24 mouse cellular contexts compared by ENCODE assay signal in the genomic region with DNA sequence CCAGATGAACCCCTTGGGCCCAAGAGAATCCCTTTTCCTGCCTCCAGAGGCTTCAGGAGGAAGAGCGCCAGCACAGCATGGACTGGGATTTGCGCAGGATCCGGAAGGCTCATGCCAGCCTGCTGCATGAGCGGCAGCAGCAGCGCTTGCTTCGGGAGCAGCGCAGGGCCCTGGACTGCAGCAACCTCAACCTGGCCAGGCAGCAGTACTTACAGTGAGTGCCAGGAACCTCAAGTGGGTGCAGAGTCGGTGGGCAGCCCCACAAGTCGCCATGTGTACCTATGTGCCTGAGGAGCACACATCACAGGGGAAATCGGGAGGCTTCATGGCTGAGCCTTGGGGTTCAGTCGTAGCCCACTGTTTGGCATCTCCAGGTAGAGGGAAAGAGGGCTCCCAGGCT. TPM values are rescaled to one million over a fixed set of nuclear protein-coding genes. Genes with fewer than 3 reads are reported as not detected.
DNase-seq lines count a peak whose midpoint lies in the region; ATAC-seq and TF ChIP-seq lines count a peak whose summit lies in the region.
"Had no signal": no experiment of that assay in that cellular context is flagged by ENCODE, and none has a peak within 500 bp of the region (broad histone marks: within the 10 kb centered on the region; RNA-seq: fewer than 3 reads in every experiment).

No protein-coding gene starts in this region.

- 0 out of 2 replicates have a peak overlapping the region, but pooled peaks have one; percentile 18 for H3K27ac ChIP-seq in forebrain, embryonic 10.5 days
- H3K27ac ChIP-seq in forebrain, postnatal 0 days (ENCODE audit: low read depth, low read length) = no peak overlapping the region
- H3K27ac ChIP-seq in heart, embryonic 10.5 days = no peak overlapping the region
- no peak overlapping the region for H3K27ac ChIP-seq in midbrain, embryonic 10.5 days (replicated peaks)
- H3K27ac ChIP-seq in midbrain, embryonic 11.5 days (ENCODE audit: low read depth, low read length) = no peak overlapping the region
- H3K27ac ChIP-seq: embryonic facial prominence, embryonic 10.5 days; heart, embryonic 13.5 days; hindbrain, embryonic 13.5 days; hindbrain, postnatal 0 days had no signal

- H3K4me3 ChIP-seq in forebrain, embryonic 10.5 days = no peak overlapping the region
- H3K4me3 ChIP-seq in forebrain, postnatal 0 days (ENCODE audit: low read depth, low read length) = no peak overlapping the region
- H3K4me3 ChIP-seq in heart, embryonic 10.5 days = no peak overlapping the region
- H3K4me3 ChIP-seq in midbrain, embryonic 10.5 days = no peak overlapping the region
- no peak overlapping the region for H3K4me3 ChIP-seq in midbrain, embryonic 11.5 days (ENCODE audit: low read depth, low read length)
- H3K4me3 ChIP-seq: embryonic facial prominence, embryonic 10.5 days; heart, embryonic 13.5 days; hindbrain, embryonic 13.5 days had no signal

- H3K9me3 ChIP-seq in forebrain, embryonic 10.5 days = no peaks in the 10 kb centered on the region
- H3K9me3 ChIP-seq in forebrain, postnatal 0 days (ENCODE audit: low read length) = no peaks in the 10 kb centered on the region
- no peaks in the 10 kb centered on the region for H3K9me3 ChIP-seq in heart, embryonic 10.5 days
- no peaks in the 10 kb centered on the region for H3K9me3 ChIP-seq in midbrain, embryonic 10.5 days (replicated peaks)
- H3K9me3 ChIP-seq in midbrain, embryonic 11.5 days (ENCODE audit: control insufficient read depth, low read length) = no peaks in the 10 kb centered on the region
- H3K9me3 ChIP-seq: embryonic facial prominence, embryonic 10.5 days; heart, embryonic 13.5 days; hindbrain, embryonic 13.5 days had no signal

- ATAC-seq in forebrain, postnatal 0 days = no peak
- no peak for ATAC-seq in midbrain, embryonic 11.5 days (ENCODE audit: low FRiP score)
- ATAC-seq: CD4-positive, CD25-positive, alpha-beta regulatory T cell, adult 4 months; forebrain, embryonic 16.5 days; hindbrain, postnatal 0 days had no signal

- 86% methylated on average over 11 of the region's 11 CpGs for whole genome bisulfite sequencing in forebrain, embryonic 10.5 days
- 86% methylated on average over 11 of the region's 11 CpGs for WGBS in forebrain, postnatal 0 days
- 86% methylated on average over 11 of the region's 11 CpGs for WGBS in heart, embryonic 10.5 days
- WGBS in midbrain, embryonic 10.5 days = 88% methylated on average over 11 of the region's 11 CpGs
- WGBS in midbrain, embryonic 11.5 days = 92% methylated on average over 11 of the region's 11 CpGs

- H3K4me1 ChIP-seq in forebrain, embryonic 10.5 days = peaks cover 5% of the 10 kb centered on the region
- no peaks in the 10 kb centered on the region for H3K4me1 ChIP-seq in forebrain, postnatal 0 days (ENCODE audit: insufficient read depth)
- no peaks in the 10 kb centered on the region for H3K4me1 ChIP-seq in heart, embryonic 10.5 days
- peaks cover 10% of the 10 kb centered on the region for H3K4me1 ChIP-seq in midbrain, embryonic 10.5 days
- H3K4me1 ChIP-seq in midbrain, embryonic 11.5 days (ENCODE audit: control insufficient read depth, insufficient read depth, low read length) = no peaks in the 10 kb centered on the region
- H3K4me1 ChIP-seq: heart, embryonic 13.5 days; hindbrain, embryonic 13.5 days had no signal

- H3K9ac ChIP-seq in forebrain, postnatal 0 days = no peak overlapping the region
- no peak overlapping the region for H3K9ac ChIP-seq in midbrain, embryonic 11.5 days (ENCODE audit: low read length)
- H3K9ac ChIP-seq: heart, embryonic 13.5 days; hindbrain, embryonic 13.5 days had no signal

- TF ChIP-seq CTCF in forebrain, postnatal 0 days (IDR thresholded peaks at IDR 0.05; ENCODE audit: low read depth) = no peak

- no peak for DNase-seq in forebrain, embryonic 10.5 days (ENCODE audit: extremely low spot score, low spot score)
- DNase-seq in forebrain, postnatal 0 days = no peak
- peak; percentile 50 for DNase-seq in heart, embryonic 10.5 days (ENCODE audit: low spot score)
- DNase-seq in heart, adult 8-10 months (ENCODE audit: low spot score) = no peak
- DNase-seq in kidney, postnatal 10 days = peak; percentile 4
- DNase-seq in kidney, postnatal 36 days = no peak
- DNase-seq in midbrain, embryonic 10.5 days (ENCODE audit: low spot score) = peak; percentile 9
- no peak for DNase-seq in midbrain, embryonic 11.5 days (ENCODE audit: low spot score, missing footprints)
- DNase-seq: adrenal gland, adult 8-10 months; adrenal gland, postnatal 36 days; B cell, adult 2 months; cerebellum, adult 2 months; cerebellum, postnatal 10 days; gastrocnemius, postnatal 14 days; heart, adult 18-20 months had no signal

- no peak overlapping the region for H3K4me2 ChIP-seq in forebrain, postnatal 0 days (ENCODE audit: low read depth)
- H3K4me2 ChIP-seq in midbrain, embryonic 11.5 days = no peak overlapping the region
- H3K4me2 ChIP-seq: heart, embryonic 13.5 days; hindbrain, embryonic 13.5 days had no signal

- no peaks in the 10 kb centered on the region for H3K27me3 ChIP-seq in forebrain, embryonic 10.5 days (ENCODE audit: poor library complexity, severe bottlenecking)
- no peaks in the 10 kb centered on the region for H3K27me3 ChIP-seq in forebrain, postnatal 0 days (ENCODE audit: insufficient read depth, low read length)
- H3K27me3 ChIP-seq in heart, embryonic 10.5 days (ENCODE audit: insufficient read depth, poor library complexity, severe bottlenecking) = peaks cover 31% of the 10 kb centered on the region; the same call in 1 of the 2 replicates
- H3K27me3 ChIP-seq in midbrain, embryonic 10.5 days (ENCODE audit: low read depth, poor library complexity, severe bottlenecking) = 0 out of 2 replicates have a peak, but pooled peaks cover 5% of the 10 kb centered on the region
- no peaks in the 10 kb centered on the region for H3K27me3 ChIP-seq in midbrain, embryonic 11.5 days (ENCODE audit: control insufficient read depth, insufficient read depth, low read length)
- H3K27me3 ChIP-seq: hindbrain, embryonic 13.5 days had no signal

- H3K36me3 ChIP-seq in forebrain, embryonic 10.5 days (replicated peaks) = no peaks in the 10 kb centered on the region
- H3K36me3 ChIP-seq in forebrain, postnatal 0 days (ENCODE audit: insufficient read depth) = no peaks in the 10 kb centered on the region
- no peaks in the 10 kb centered on the region for H3K36me3 ChIP-seq in heart, embryonic 10.5 days
- no peaks in the 10 kb centered on the region for H3K36me3 ChIP-seq in midbrain, embryonic 10.5 days
- no peaks in the 10 kb centered on the region for H3K36me3 ChIP-seq in midbrain, embryonic 11.5 days (ENCODE audit: control insufficient read depth, insufficient read depth, low read length)
- H3K36me3 ChIP-seq: embryonic facial prominence, embryonic 10.5 days; G1E; heart, embryonic 13.5 days; hindbrain, embryonic 13.5 days had no signal

RNA-seq across cellular contexts. Expression of gene Ribc2, which starts 11.3 kb away (rescaled TPM):
- 0.82 and 0.99 TPM in 2 replicates for polyA plus RNA-seq in forebrain, embryonic 10.5 days (2016; fragmentation: Nextera tagmentation; extraction: Ambion mirVana)
- 0.48 and 0.69 TPM in 2 replicates for total RNA-seq in forebrain, postnatal 0 days (2014; rRNA removed)
- 0.28 and 0.70 TPM in 2 replicates for polyA plus RNA-seq in forebrain, postnatal 0 days (2015; fragmentation: Nextera tagmentation; extraction: Ambion mirVana)
- 0.15 TPM in 1 of 2 replicates, not detected in the other for polyA plus RNA-seq in heart, embryonic 10.5 days (2016; fragmentation: Nextera tagmentation; extraction: Ambion mirVana)
- total RNA-seq in heart, adult 8-10 months (2022) = not detected
- 0.41 and 0.57 TPM in 2 replicates for polyA plus RNA-seq in midbrain, embryonic 10.5 days (2016; fragmentation: Nextera tagmentation; extraction: Ambion mirVana)
- 0.44 and 0.82 TPM in 2 replicates for polyA plus RNA-seq in midbrain, embryonic 11.5 days (2014; fragmentation: Nextera tagmentation; extraction: Ambion mirVana)
- total RNA-seq: adrenal gland, postnatal 36 days; G1E; gastrocnemius, adult 18-20 months; gastrocnemius, postnatal 14 days; heart, adult 18-20 months; hematopoietic stem cell, adult 5-6 weeks had no signal
- polyA plus RNA-seq: CD4-positive, CD25-positive, alpha-beta regulatory T cell, adult 4 months; G1E had no signal

RNA-seq across cellular contexts. Expression of gene Smc1b, which starts 11.4 kb away (rescaled TPM):
- polyA plus RNA-seq in forebrain, embryonic 10.5 days (2016; fragmentation: Nextera tagmentation; extraction: Ambion mirVana) = 0.06 and 0.10 TPM in 2 replicates
- 0.08 and 0.43 TPM in 2 replicates for total RNA-seq in forebrain, postnatal 0 days (2014; rRNA removed)
- polyA plus RNA-seq in forebrain, postnatal 0 days (2015; fragmentation: Nextera tagmentation; extraction: Ambion mirVana) = 0.19 TPM in 2 replicates
- 0.11 and 0.20 TPM in 2 replicates for polyA plus RNA-seq in heart, embryonic 10.5 days (2016; fragmentation: Nextera tagmentation; extraction: Ambion mirVana)
- not detected for total RNA-seq in heart, adult 8-10 months (2022)
- polyA plus RNA-seq in midbrain, embryonic 10.5 days (2016; fragmentation: Nextera tagmentation; extraction: Ambion mirVana) = 0.11 and 0.12 TPM in 2 replicates
- 0.11 and 0.34 TPM in 2 replicates for polyA plus RNA-seq in midbrain, embryonic 11.5 days (2014; fragmentation: Nextera tagmentation; extraction: Ambion mirVana)
- total RNA-seq: adrenal gland, adult 8-10 months; gastrocnemius, adult 18-20 months; gastrocnemius, postnatal 14 days; heart, adult 18-20 months had no signal
- polyA plus RNA-seq: G1E had no signal

Comparison
In these comparisons a context has a peak if more than half of its experiments do, and no peak if none do; other contexts are left out.
1. DNase-seq: peak in heart, embryonic 10.5 days (single experiment), kidney, postnatal 10 days (single experiment) and midbrain, embryonic 10.5 days (single experiment); none in forebrain, embryonic 10.5 days (single experiment), forebrain, postnatal 0 days (single experiment), heart, adult 8-10 months (single experiment), kidney, postnatal 36 days (0 of 2) and midbrain, embryonic 11.5 days (single experiment).